Mouse (Mus musculus) splenic B cell, adult 2 months (primary cell): ENCODE measurements around the gene Amt.

Experiments used
- DNase-seq: peaks from one replicate; pipeline ENCODE4 v3.0.0-alpha.2; 2011; ENCODE audit warnings: low read depth, low spot score
- H3K27me3 ChIP-seq: 2 replicates; pipeline ENCODE4 v1.6.1; 2012; ENCODE audit warnings: mild to moderate bottlenecking, low read length, moderate library complexity, mixed read lengths; ENCODE audit not compliant: control insufficient read depth, poor library complexity, insufficient read depth, severe bottlenecking
- H3K36me3 ChIP-seq: 2 replicates; pipeline ENCODE4 v1.6.1; 2012; ENCODE audit warnings: mild to moderate bottlenecking, low read length, moderate library complexity, mixed read lengths; ENCODE audit not compliant: control insufficient read depth, poor library complexity, insufficient read depth, severe bottlenecking

The Amt gene

GRCm38 (mm10) chr9:108340258-108341138 lies 43.8 kb downstream of the Amt start:
- H3K36me3 ChIP-seq, result no peaks in the 10 kb centered on the region; the same call in none of the 2 replicates
- no peaks in the 10 kb centered on the region for H3K27me3 ChIP-seq
- peak; percentile 85 for DNase-seq

DNA sequence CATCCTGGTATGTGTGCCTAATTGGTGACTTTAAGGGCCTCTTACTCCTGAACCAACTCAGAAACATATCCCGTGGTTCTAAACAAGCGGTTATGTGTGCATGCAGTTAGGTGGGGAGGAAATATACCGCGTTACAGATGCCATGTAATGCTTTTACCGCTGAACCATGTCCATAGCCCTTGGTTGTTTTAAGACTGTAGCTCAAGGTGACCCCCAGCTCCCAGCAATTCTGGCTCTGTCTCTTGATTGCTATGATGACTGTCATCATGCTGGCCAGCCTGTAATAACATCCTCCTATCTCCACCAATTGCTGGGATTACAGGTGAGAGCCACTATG lies 44.5 kb downstream of the Amt start:
- DNase-seq, result no peak
- Histone ChIP-seq H3K27me3 (no peaks in the 10 kb centered on the region), H3K36me3 (no peaks in the 10 kb centered on the region; the same call in none of the 2 replicates)

- Histone ChIP-seq H3K27me3 (no peaks in the 10 kb centered on the region), H3K36me3 (no peaks in the 10 kb centered on the region; the same call in none of the 2 replicates)
- DNase-seq, result no peak
Measured at GRCm38 (mm10) chr9:108341801-108342200, 45.1 kb downstream of the Amt start.

GRCm38 (mm10) chr9:108342301-108342831 lies 45.7 kb downstream of the Amt start:
- peak; percentile 68 for DNase-seq
- Histone ChIP-seq H3K27me3 (no peaks in the 10 kb centered on the region), H3K36me3 (no peaks in the 10 kb centered on the region; the same call in none of the 2 replicates)

DNA sequence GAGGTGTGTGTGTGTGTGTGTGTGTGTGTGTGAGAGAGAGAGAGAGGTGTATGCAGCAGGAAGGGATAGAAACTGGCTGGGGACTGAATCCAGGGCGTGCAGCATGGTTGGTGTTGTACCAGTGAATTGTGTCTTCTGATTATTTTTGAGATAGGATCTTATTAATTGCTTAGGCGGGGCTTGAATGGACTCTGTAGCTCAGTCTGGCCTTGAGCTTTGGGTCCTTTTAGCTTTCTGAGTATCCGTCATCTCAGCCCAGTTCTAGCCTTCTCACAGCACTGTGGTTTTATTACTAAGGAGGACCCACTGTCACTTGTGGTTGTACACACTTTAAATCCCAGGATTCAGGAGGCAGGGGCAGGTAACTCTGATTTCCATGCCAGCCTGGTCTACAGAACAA lies 46.7 kb downstream of the Amt start:
- no peaks in the 10 kb centered on the region; the same call in 1 of the 2 replicates for H3K36me3 ChIP-seq
- DNase-seq, result no peak
- H3K27me3 ChIP-seq, result no peaks in the 10 kb centered on the region

GRCm38 (mm10) chr9:108343835-108344234 lies 47.2 kb downstream of the Amt start:
- Histone ChIP-seq H3K36me3 (no peaks in the 10 kb centered on the region), H3K27me3 (no peaks in the 10 kb centered on the region)
- no peak for DNase-seq

DNA sequence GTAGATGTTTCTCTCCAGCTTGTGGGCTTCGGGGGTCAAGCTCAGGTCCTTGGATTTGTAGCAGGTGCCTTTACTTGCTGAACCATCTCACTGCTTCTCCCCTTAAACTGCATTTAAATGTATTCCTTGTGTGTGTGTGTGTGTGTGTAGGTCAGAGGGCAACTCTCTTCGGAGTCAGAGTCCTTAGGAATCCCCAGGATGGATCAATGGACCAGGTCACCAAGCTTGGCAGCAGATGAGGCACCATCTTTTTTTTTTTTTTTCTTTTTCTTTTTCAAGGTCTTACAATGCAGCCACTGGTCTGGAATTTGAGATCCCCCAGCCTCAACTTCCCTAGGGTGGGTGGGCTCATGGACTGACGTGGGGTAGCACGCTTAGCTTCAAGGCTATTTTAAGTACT lies 47.8 kb downstream of the Amt start:
- DNase-seq, result no peak
- no peaks in the 10 kb centered on the region for H3K27me3 ChIP-seq
- H3K36me3 ChIP-seq, result no peaks in the 10 kb centered on the region

GRCm38 (mm10) chr9:108347024-108347423 lies 50.4 kb downstream of the Amt start:
- Histone ChIP-seq H3K36me3 (peaks cover 4% of the 10 kb centered on the region), H3K27me3 (no peaks in the 10 kb centered on the region)
- no peak for DNase-seq

DNA sequence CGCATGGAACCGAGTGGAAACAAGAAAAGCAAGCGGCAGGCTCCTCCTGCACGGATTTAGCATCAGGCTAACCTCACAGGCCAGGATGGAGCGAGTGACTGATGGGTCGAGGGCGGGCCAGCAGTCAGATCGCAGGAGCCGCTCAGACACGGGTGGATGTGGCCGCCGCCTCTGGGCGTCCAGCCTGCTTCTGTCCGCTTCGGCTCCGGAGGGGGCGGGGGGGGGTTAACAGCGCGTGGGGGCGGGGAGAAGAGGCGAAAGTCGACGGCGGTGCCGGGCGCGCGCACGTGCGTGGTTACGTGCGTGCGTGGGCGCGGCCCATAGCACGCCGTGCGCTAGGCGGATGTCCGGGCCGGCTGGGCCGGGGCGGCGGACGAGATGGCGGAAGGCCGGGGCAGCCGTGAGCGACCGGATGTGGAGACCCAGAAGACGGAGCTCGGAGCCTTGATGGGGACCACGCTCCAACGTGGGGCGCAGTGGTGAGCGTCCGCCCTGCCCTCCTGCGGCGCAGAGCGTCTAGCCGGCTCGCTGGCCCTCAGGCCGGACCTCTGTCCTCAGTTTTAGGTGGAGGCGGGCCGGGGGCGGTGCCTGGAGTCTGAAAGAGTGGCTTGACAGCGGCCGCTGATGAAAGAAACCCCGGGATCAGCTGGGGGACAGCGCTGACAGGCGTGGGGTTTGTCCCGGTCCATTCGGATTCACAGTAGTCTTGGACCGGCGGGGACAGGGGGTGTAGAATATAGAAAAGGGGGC lies 51.1 kb downstream of the Amt start, which contains the start of gene Usp4:
TSS of gene Usp4 (plus strand) at position 314 of the 750 bp plus-strand sequence.
- peak; percentile 92 for DNase-seq
- Histone ChIP-seq H3K36me3 (peaks cover 4% of the 10 kb centered on the region), H3K27me3 (no peaks in the 10 kb centered on the region)

- peaks cover 4% of the 10 kb centered on the region for H3K36me3 ChIP-seq
- DNase-seq, result no peak
- H3K27me3 ChIP-seq, result no peaks in the 10 kb centered on the region
Measured at GRCm38 (mm10) chr9:108348290-108348680, 51.6 kb downstream of the Amt start.

DNA sequence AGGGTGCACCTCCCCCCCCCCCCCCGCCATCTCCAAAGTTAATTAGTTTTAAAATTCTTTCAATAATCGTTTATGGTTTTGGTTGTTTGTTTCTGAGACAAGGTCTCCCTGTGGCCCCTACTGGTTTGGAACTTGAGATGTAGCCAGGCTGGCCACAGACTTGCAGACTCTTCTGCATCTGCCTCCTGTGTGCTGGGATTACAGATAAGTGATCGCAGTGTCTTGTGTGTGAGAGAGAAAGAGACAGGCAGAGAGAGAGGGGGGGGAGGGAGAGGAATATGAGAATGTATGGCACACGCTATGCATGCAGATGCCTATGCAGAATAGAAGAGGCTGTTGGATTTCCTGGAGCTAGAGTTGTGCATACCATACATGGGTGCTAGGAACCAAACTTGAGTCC lies 53.1 kb downstream of the Amt start:
- Histone ChIP-seq H3K27me3 (no peaks in the 10 kb centered on the region), H3K36me3 (peaks cover 4% of the 10 kb centered on the region)
- no peak for DNase-seq
